Mouse (Mus musculus): ENCODE measurements around the gene Frk. TPM values are rescaled to one million over a fixed set of nuclear protein-coding genes. Genes with fewer than 3 reads are reported as not detected.
"Not testable (repeated sequence)": the region's sequence is repeated elsewhere in the genome, so short reads cannot be mapped to it uniquely, and the experiment has no call there.

Gene Frk
- total RNA-seq, 2 experiments from 2014 or later, result not detected

GRCm38 (mm10) chr10:34563518-34564176 is 80.4 kb downstream of the Frk start:
- no peak for ATAC-seq (ENCODE audit: poor library complexity, severe bottlenecking)

- ATAC-seq (ENCODE audit: poor library complexity, severe bottlenecking), result no peak
Observed at GRCm38 (mm10) chr10:34615474-34615873, 132.3 kb downstream of the Frk start.

GRCm38 (mm10) chr10:34617216-34617615 is 134.0 kb downstream of the Frk start:
- no peak for ATAC-seq (ENCODE audit: poor library complexity, severe bottlenecking)

- ATAC-seq (ENCODE audit: poor library complexity, severe bottlenecking), result no peak
Observed at GRCm38 (mm10) chr10:34618490-34618889, 135.3 kb downstream of the Frk start.

- ATAC-seq (ENCODE audit: poor library complexity, severe bottlenecking), result not testable (repeated sequence)
Observed at GRCm38 (mm10) chr10:34620540-34620939, 137.3 kb downstream of the Frk start.

GRCm38 (mm10) chr10:34638245-34638644 is 155.0 kb downstream of the Frk start:
- no peak for ATAC-seq (ENCODE audit: poor library complexity, severe bottlenecking)

Other genes with a start within 250 kb of the Frk start
- 46.6 and 50.1 TPM in 2 replicates for gene Tspyl1, start 201.2 kb upstream of the Frk start, total RNA-seq (2015)
- gene Tspyl1, start 201.2 kb upstream of the Frk start, total RNA-seq (2017), result 52.3 and 60.5 TPM in 2 replicates
- gene Tspyl4, start 186.0 kb upstream of the Frk start, total RNA-seq (2015), result 1.6 and 2.6 TPM in 2 replicates
- gene Tspyl4, start 186.0 kb upstream of the Frk start, total RNA-seq (2017), result 1.4 and 2.6 TPM in 2 replicates
- not detected in 2 replicates for gene Col10a1, start 93.4 kb upstream of the Frk start, total RNA-seq (2015)
- not detected in 2 replicates for gene Col10a1, start 93.4 kb upstream of the Frk start, total RNA-seq (2017)
- gene Nt5dc1, start 64.8 kb upstream of the Frk start, total RNA-seq (2015), result 27.8 and 33.6 TPM in 2 replicates
- gene Nt5dc1, start 64.8 kb upstream of the Frk start, total RNA-seq (2017), result 27.0 and 31.8 TPM in 2 replicates